Mouse (Mus musculus) intestine, embryonic 16.5 days (tissue): Measurements from ENCODE around the gene Eif2s1. TPM values are rescaled to one million over a fixed set of nuclear protein-coding genes. Genes with fewer than 3 reads are reported as not detected.
"Not testable (repeated sequence)": the region's sequence is repeated elsewhere in the genome, so short reads cannot be mapped to it uniquely, and the experiment has no call there.

Experiments used
- ATAC-seq: fragments of 200-750 bp; cut with Nextera tagmentation; 2 replicates; pipeline ENCODE4 v1.8.0; 2017; ENCODE audit warnings: moderate TSS enrichment, moderate library complexity
- H3K27ac ChIP-seq: fragments of 300-500 bp; sonication (generic); 2 replicates; pipeline ENCODE4 v1.5.1; 2014; ENCODE audit warnings: mild to moderate bottlenecking, low read length
- H3K27me3 ChIP-seq: fragments of 300-500 bp; sonication (generic); replicated peaks from 2 replicates; pipeline ENCODE4 v1.6.1; 2014; ENCODE audit warnings: low read length, control low read depth, mixed read lengths; ENCODE audit not compliant: control insufficient read depth, insufficient read depth
- H3K36me3 ChIP-seq: fragments of 300-500 bp; sonication (generic); 2 replicates; pipeline ENCODE4 v1.6.1; 2014; ENCODE audit warnings: low read length, control low read depth; ENCODE audit not compliant: control insufficient read depth, insufficient read depth
- H3K4me1 ChIP-seq: fragments of 300-500 bp; sonication (generic); 2 replicates; pipeline ENCODE4 v1.6.1; 2014; ENCODE audit warnings: low read length, control low read depth, mixed read lengths; ENCODE audit not compliant: control insufficient read depth, insufficient read depth
- H3K4me2 ChIP-seq: fragments of 300-500 bp; sonication (generic); 2 replicates; pipeline ENCODE4 v1.6.1; 2014; ENCODE audit warnings: low read depth, low read length, control low read depth
- H3K4me3 ChIP-seq: fragments of 300-500 bp; sonication (generic); 2 replicates; pipeline ENCODE4 v1.5.1; 2014; ENCODE audit warnings: mild to moderate bottlenecking, low read length
- H3K9ac ChIP-seq: fragments of 300-500 bp; sonication (generic); 2 replicates; pipeline ENCODE4 v1.6.1; 2014; ENCODE audit warnings: low read depth, low read length
- H3K9me3 ChIP-seq: fragments of 300-500 bp; sonication (generic); 2 replicates; pipeline ENCODE4 v1.6.1; 2016; ENCODE audit warnings: low read length, control low read depth; ENCODE audit not compliant: control insufficient read depth
- WGBS: fragments of 180-500 bp; shearing (Covaris S2); extraction: QIAGEN DNeasy Blood & Tissue Kit; methylation state at CpG from one replicate; pipeline ENCODE4 v1.1.7; 2014; 5-methylcytosine and 5-hydroxymethylcytosine counted together
- polyA plus RNA-seq: library from polyadenylated mRNA; unstranded; fragments of >200 nt; fragmentation: Nextera tagmentation; extraction: Ambion mirVana; gene quantifications from 2 replicates; pipeline ENCODE4 v1.2.1, GENCODE M21; 2015

Gene Eif2s1
- polyA plus RNA-seq, 1 experiment from 2014 or later = 205 TPM

- no peaks in the 10 kb centered on the region for H3K4me1 ChIP-seq
- H3K27ac ChIP-seq = no peak overlapping the region
- no peaks in the 10 kb centered on the region for H3K9me3 ChIP-seq
- no peaks in the 10 kb centered on the region for H3K36me3 ChIP-seq
- H3K4me3 ChIP-seq = no peak overlapping the region
- no peak overlapping the region for H3K4me2 ChIP-seq
- no peak overlapping the region for H3K9ac ChIP-seq
- WGBS = 48% methylated on average over 4 of the region's 4 CpGs
- ATAC-seq = 0 out of 2 replicates have a peak, but pooled peaks have one; percentile 50
- no peaks in the 10 kb centered on the region for H3K27me3 ChIP-seq
These were observed 59.8 kb downstream of the Eif2s1 start for GRCm38 (mm10) chr12:78921421-78921820.

- no peaks in the 10 kb centered on the region for H3K4me1 ChIP-seq
- H3K4me3 ChIP-seq = no peak overlapping the region
- H3K27me3 ChIP-seq = no peaks in the 10 kb centered on the region
- ATAC-seq = no peak
- H3K9me3 ChIP-seq = no peaks in the 10 kb centered on the region
- H3K36me3 ChIP-seq = no peaks in the 10 kb centered on the region
- 70% methylated on average over 3 of the region's 3 CpGs for WGBS
- H3K4me2 ChIP-seq = no peak overlapping the region
- no peak overlapping the region for H3K9ac ChIP-seq
- H3K27ac ChIP-seq = no peak overlapping the region
These were observed 60.4 kb downstream of the Eif2s1 start for GRCm38 (mm10) chr12:78922058-78922457.

GRCm38 (mm10) chr12:78922977-78923376, 61.4 kb downstream of the Eif2s1 start:
- H3K4me1 ChIP-seq, H3K4me2 ChIP-seq, H3K9ac ChIP-seq, H3K27ac ChIP-seq, H3K36me3 ChIP-seq, H3K9me3 ChIP-seq, H3K4me3 ChIP-seq, ATAC-seq, H3K27me3 ChIP-seq: not testable (repeated sequence)

GRCm38 (mm10) chr12:78923539-78924189, 62.0 kb downstream of the Eif2s1 start:
- H3K9me3 ChIP-seq = no peaks in the 10 kb centered on the region
- no peak overlapping the region for H3K4me3 ChIP-seq
- no peaks in the 10 kb centered on the region for H3K36me3 ChIP-seq
- no peak overlapping the region for H3K4me2 ChIP-seq
- WGBS = 77% methylated on average over 7 of the region's 7 CpGs
- no peaks in the 10 kb centered on the region for H3K27me3 ChIP-seq
- no peak overlapping the region for H3K9ac ChIP-seq
- no peak for ATAC-seq
- H3K4me1 ChIP-seq = no peaks in the 10 kb centered on the region
- no peak overlapping the region for H3K27ac ChIP-seq

DNA sequence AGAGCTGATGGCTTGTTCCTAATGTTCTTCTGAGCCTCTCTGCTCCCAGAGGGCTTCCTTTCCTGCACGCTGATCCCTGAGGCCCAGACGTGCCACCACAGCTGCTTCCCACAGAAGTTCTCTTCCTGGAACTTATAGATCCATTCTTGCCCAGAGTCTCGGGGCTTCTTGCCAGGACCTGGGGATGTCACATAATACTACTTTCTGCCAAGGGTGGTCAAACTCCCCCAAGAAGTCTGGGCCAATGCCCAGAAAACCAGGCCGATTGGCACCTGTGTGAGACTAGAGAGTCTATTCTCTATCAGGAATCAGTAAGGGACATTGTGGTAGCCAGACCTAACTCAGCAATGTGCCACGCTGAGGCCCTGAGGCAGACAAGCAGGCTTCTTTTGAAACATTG, 65.7 kb downstream of the Eif2s1 start:
- no peaks in the 10 kb centered on the region for H3K36me3 ChIP-seq
- no peaks in the 10 kb centered on the region for H3K9me3 ChIP-seq
- no peak overlapping the region for H3K9ac ChIP-seq
- H3K27ac ChIP-seq = no peak overlapping the region
- no peak overlapping the region for H3K4me3 ChIP-seq
- H3K4me1 ChIP-seq = no peaks in the 10 kb centered on the region
- ATAC-seq = no peak
- WGBS = 76% methylated on average over 5 of the region's 5 CpGs
- no peak overlapping the region for H3K4me2 ChIP-seq
- no peaks in the 10 kb centered on the region for H3K27me3 ChIP-seq

GRCm38 (mm10) chr12:78929900-78930299, 68.3 kb downstream of the Eif2s1 start:
- Histone ChIP-seq H3K4me1 (no peaks in the 10 kb centered on the region), H3K27me3 (no peaks in the 10 kb centered on the region), H3K9me3 (no peaks in the 10 kb centered on the region), H3K36me3 (no peaks in the 10 kb centered on the region), H3K9ac (no peak overlapping the region), H3K4me2 (no peak overlapping the region), H3K27ac (no peak overlapping the region), H3K4me3 (no peak overlapping the region)
- WGBS = 89% methylated on average over 1 of the region's 1 CpGs
- ATAC-seq = no peak

DNA sequence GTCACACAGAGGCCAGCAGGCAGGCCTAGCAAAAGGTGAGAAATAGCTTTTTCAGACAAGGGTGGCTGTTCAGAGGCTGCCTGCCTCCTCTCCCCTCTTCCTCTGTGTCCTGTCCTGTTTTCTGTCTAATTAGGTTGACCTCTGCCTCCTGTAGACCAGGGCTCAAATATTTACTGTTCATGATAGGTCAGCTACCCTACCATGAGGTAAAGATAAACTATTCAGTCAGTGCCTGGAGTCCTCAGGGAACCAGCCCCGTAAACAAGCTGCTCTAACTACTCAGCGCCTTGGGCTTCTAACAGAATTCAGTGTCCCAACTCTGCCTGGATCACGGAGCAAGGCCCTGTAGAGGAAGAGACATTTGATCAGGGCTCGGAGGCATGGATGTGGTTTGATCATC, 74.9 kb downstream of the Eif2s1 start:
- Histone ChIP-seq H3K27ac (no peak overlapping the region), H3K36me3 (no peaks in the 10 kb centered on the region), H3K9me3 (no peaks in the 10 kb centered on the region), H3K9ac (no peak overlapping the region), H3K4me3 (no peak overlapping the region), H3K4me2 (no peak overlapping the region), H3K27me3 (no peaks in the 10 kb centered on the region), H3K4me1 (no peaks in the 10 kb centered on the region)
- no peak for ATAC-seq
- WGBS = 35% methylated on average over 4 of the region's 4 CpGs

Other genes with a start within 250 kb of the Eif2s1 start
- not detected in 2 replicates for gene Fam71d, start 170.3 kb upstream of the Eif2s1 start, polyA plus RNA-seq
- 24.4 and 25.8 TPM in 2 replicates for gene Mpp5, start 112.9 kb upstream of the Eif2s1 start, polyA plus RNA-seq
- 66.5 and 72.3 TPM in 2 replicates for gene Atp6v1d, start 181 bp upstream of the Eif2s1 start, polyA plus RNA-seq
- gene Plek2, start 45.1 kb downstream of the Eif2s1 start, polyA plus RNA-seq = 30.4 and 31.7 TPM in 2 replicates
- 5.1 and 5.3 TPM in 2 replicates for gene Tmem229b, start 145.8 kb downstream of the Eif2s1 start, polyA plus RNA-seq
- gene Plekhh1, start 167.3 kb downstream of the Eif2s1 start, polyA plus RNA-seq = 7.5 and 9.0 TPM in 2 replicates
- 26.2 and 27.6 TPM in 2 replicates for gene Pigh, start 227.8 kb downstream of the Eif2s1 start, polyA plus RNA-seq